Mouse (Mus musculus): ENCODE data around the gene Exosc2. TPM values are rescaled to one million over a fixed set of nuclear protein-coding genes. Genes with fewer than 3 reads are reported as not detected.

Gene Exosc2
- polyA plus RNA-seq, 1 experiment from 2014 or later = 86.2 TPM

DNA sequence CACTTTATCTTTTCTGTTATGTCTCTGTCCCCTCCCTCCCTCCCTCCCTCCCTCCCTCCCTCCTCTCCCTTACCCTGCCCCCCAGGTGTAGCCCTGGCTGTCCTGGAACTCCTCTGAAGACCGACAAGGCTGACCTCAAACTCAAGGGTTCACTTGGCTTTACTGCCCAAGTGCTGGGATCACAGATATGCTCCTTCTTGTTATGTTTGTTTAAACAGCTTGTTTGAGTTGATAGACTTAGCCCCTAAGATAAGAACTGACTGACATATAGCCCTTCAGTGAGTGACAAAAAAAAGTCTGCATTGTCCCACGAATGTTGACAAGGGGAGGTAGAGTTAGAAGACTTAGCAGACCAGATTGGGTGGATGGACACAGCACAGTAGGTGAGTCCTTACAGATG lies 36.0 kb downstream of the Exosc2 start:
- H3K4me3 ChIP-seq (ENCODE audit: low read depth, low read length) = no peak overlapping the region
- H3K9ac ChIP-seq (ENCODE audit: low read length) = no peak overlapping the region
- no peak overlapping the region for H3K27ac ChIP-seq (replicated peaks; ENCODE audit: low read depth, low read length)
- no peak for ATAC-seq (ENCODE audit: insufficient number of reproducible peaks, low FRiP score, low TSS enrichment, low read depth)
- DNase-seq (ENCODE audit: low spot score) = no peak
- WGBS = 71% methylated on average over 2 of the region's 2 CpGs
- H3K4me1 ChIP-seq (ENCODE audit: control insufficient read depth, insufficient read depth, low read length) = no peaks in the 10 kb centered on the region
- no peaks in the 10 kb centered on the region for H3K9me3 ChIP-seq (ENCODE audit: control insufficient read depth, low read length)
- H3K27me3 ChIP-seq (ENCODE audit: control insufficient read depth, insufficient read depth, low read length) = no peaks in the 10 kb centered on the region
- no peak overlapping the region for H3K4me2 ChIP-seq (ENCODE audit: low read depth, severe bottlenecking)
- H3K36me3 ChIP-seq (ENCODE audit: control insufficient read depth, insufficient read depth, low read length) = no peaks in the 10 kb centered on the region

DNA sequence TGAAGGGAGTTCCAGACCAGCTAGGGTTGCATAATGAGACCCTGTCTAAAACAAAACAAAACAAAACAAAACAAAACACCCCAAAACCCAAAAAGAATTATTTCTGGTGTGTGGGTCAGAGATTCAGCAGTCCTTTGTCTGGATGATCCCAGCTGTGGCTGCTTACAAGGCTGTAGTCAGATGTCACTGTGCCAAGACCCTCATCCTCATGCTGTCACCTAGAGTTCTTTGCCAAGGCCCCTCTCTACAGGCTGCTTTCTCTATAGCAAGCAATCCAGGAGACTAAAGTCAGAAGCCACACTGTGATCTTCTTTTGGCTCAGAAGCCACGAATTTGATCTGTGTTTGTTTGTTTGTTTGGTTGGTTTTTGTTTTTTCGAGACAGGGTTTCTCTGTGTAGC lies 42.2 kb downstream of the Exosc2 start:
- DNase-seq (ENCODE audit: low spot score) (no peak), ATAC-seq (ENCODE audit: insufficient number of reproducible peaks, low FRiP score, low TSS enrichment, low read depth) (no peak)
- H3K36me3 ChIP-seq (ENCODE audit: control insufficient read depth, insufficient read depth, low read length) = no peaks in the 10 kb centered on the region
- no peak overlapping the region for H3K9ac ChIP-seq (ENCODE audit: low read length)
- H3K27ac ChIP-seq (replicated peaks; ENCODE audit: low read depth, low read length) = no peak overlapping the region
- H3K4me2 ChIP-seq (ENCODE audit: low read depth, severe bottlenecking) = no peak overlapping the region
- no peaks in the 10 kb centered on the region for H3K4me1 ChIP-seq (ENCODE audit: control insufficient read depth, insufficient read depth, low read length)
- 89% methylated on average over 2 of the region's 2 CpGs for WGBS
- H3K4me3 ChIP-seq (ENCODE audit: low read depth, low read length) = no peak overlapping the region
- no peaks in the 10 kb centered on the region for H3K9me3 ChIP-seq (ENCODE audit: control insufficient read depth, low read length)
- no peaks in the 10 kb centered on the region for H3K27me3 ChIP-seq (ENCODE audit: control insufficient read depth, insufficient read depth, low read length)

DNA sequence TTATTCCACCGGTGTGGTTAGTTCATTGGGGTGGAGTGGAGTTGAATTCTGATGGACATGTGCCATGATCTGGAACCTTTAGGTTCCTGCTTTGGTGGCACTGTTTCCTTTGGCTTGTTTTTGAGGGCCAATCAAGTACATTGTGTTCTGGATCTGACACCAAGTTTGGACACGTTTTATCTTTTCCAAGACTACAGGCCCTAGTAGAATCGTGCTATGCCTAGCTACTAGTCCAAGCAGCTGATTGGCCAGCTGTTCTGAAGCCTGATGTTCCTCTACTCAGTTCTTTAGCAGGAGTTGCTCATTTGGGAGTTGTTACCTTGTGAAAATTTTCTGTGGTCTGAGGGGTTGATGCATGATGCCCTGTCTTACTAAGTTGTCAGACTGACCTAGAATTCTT lies 43.3 kb downstream of the Exosc2 start:
- no peaks in the 10 kb centered on the region for H3K4me1 ChIP-seq (ENCODE audit: control insufficient read depth, insufficient read depth, low read length)
- H3K4me2 ChIP-seq (ENCODE audit: low read depth, severe bottlenecking) = no peak overlapping the region
- H3K9ac ChIP-seq (ENCODE audit: low read length) = no peak overlapping the region
- WGBS = 87% methylated on average over 3 of the region's 3 CpGs
- DNase-seq (ENCODE audit: low spot score) = no peak
- no peaks in the 10 kb centered on the region for H3K27me3 ChIP-seq (ENCODE audit: control insufficient read depth, insufficient read depth, low read length)
- no peak overlapping the region for H3K27ac ChIP-seq (replicated peaks; ENCODE audit: low read depth, low read length)
- H3K36me3 ChIP-seq (ENCODE audit: control insufficient read depth, insufficient read depth, low read length) = no peaks in the 10 kb centered on the region
- H3K9me3 ChIP-seq (ENCODE audit: control insufficient read depth, low read length) = no peaks in the 10 kb centered on the region
- ATAC-seq (ENCODE audit: insufficient number of reproducible peaks, low FRiP score, low TSS enrichment, low read depth) = no peak
- no peak overlapping the region for H3K4me3 ChIP-seq (ENCODE audit: low read depth, low read length)

- no peak for DNase-seq (ENCODE audit: low spot score)
Observed at GRCm38 (mm10) chr2:31714780-31715179, 44.3 kb downstream of the Exosc2 start.

GRCm38 (mm10) chr2:31715985-31716384 lies 45.5 kb downstream of the Exosc2 start:
- Histone ChIP-seq H3K27ac (replicated peaks; ENCODE audit: low read depth, low read length) (no peak overlapping the region), H3K36me3 (ENCODE audit: control insufficient read depth, insufficient read depth, low read length) (no peaks in the 10 kb centered on the region), H3K4me1 (ENCODE audit: control insufficient read depth, insufficient read depth, low read length) (no peaks in the 10 kb centered on the region), H3K27me3 (ENCODE audit: control insufficient read depth, insufficient read depth, low read length) (no peaks in the 10 kb centered on the region), H3K9me3 (ENCODE audit: control insufficient read depth, low read length) (no peaks in the 10 kb centered on the region), H3K4me3 (ENCODE audit: low read depth, low read length) (no peak overlapping the region), H3K4me2 (ENCODE audit: low read depth, severe bottlenecking) (no peak overlapping the region), H3K9ac (ENCODE audit: low read length) (no peak overlapping the region)
- ATAC-seq (ENCODE audit: insufficient number of reproducible peaks, low FRiP score, low TSS enrichment, low read depth) (no peak), DNase-seq (ENCODE audit: low spot score) (no peak)
- WGBS = 89% methylated on average over 7 of the region's 7 CpGs

More at GRCm38 (mm10) chr2:31714780-31715179, 44.3 kb downstream of the Exosc2 start:
- Histone ChIP-seq H3K4me2 (ENCODE audit: low read depth, severe bottlenecking) (no peak overlapping the region), H3K27ac (replicated peaks; ENCODE audit: low read depth, low read length) (no peak overlapping the region), H3K27me3 (ENCODE audit: control insufficient read depth, insufficient read depth, low read length) (no peaks in the 10 kb centered on the region), H3K36me3 (ENCODE audit: control insufficient read depth, insufficient read depth, low read length) (no peaks in the 10 kb centered on the region), H3K9ac (ENCODE audit: low read length) (no peak overlapping the region), H3K9me3 (ENCODE audit: control insufficient read depth, low read length) (no peaks in the 10 kb centered on the region), H3K4me1 (ENCODE audit: control insufficient read depth, insufficient read depth, low read length) (no peaks in the 10 kb centered on the region), H3K4me3 (ENCODE audit: low read depth, low read length) (no peak overlapping the region)
- 97% methylated on average over 4 of the region's 4 CpGs for WGBS
- no peak for ATAC-seq (ENCODE audit: insufficient number of reproducible peaks, low FRiP score, low TSS enrichment, low read depth)

DNA sequence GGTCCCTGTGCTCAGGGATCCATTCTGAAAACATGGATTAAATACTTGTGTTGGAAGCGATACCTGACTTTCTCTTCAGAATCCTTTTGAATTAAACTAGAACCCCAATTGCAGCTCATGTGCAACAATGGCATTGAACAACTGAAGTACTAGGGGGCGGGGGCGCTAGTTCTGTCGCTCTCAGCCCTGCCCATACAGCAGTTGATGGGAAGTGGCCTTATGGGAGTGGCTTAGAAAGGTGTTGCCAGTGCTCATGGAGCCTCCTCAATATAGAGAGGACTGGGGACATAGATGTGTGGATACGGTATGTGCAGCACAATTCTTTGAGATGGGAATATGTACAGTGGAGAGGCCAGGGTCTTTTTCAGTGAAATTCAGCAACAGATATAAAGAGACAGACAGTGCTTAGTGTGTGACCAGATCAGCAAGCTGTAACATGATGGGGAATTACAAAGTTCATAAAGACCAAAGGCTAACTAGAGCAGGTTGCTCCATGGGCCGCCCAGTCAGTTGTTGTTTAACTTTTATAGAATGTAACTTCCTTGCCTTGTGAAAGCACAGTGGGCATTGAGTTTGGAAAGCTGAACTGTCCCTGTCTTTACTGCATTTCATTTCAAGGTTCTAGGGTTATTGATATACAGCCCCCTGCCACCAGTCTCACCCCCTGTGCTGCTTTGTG lies 48.8 kb downstream of the Exosc2 start:
- H3K9ac ChIP-seq (ENCODE audit: low read length) = no peak overlapping the region
- H3K4me1 ChIP-seq (ENCODE audit: control insufficient read depth, insufficient read depth, low read length) = no peaks in the 10 kb centered on the region
- H3K27me3 ChIP-seq (ENCODE audit: control insufficient read depth, insufficient read depth, low read length) = no peaks in the 10 kb centered on the region
- no peak for DNase-seq (ENCODE audit: low spot score)
- no peak overlapping the region for H3K4me3 ChIP-seq (ENCODE audit: low read depth, low read length)
- H3K9me3 ChIP-seq (ENCODE audit: control insufficient read depth, low read length) = no peaks in the 10 kb centered on the region
- whole genome bisulfite sequencing = 89% methylated on average over 6 of the region's 6 CpGs
- no peak for ATAC-seq (ENCODE audit: insufficient number of reproducible peaks, low FRiP score, low TSS enrichment, low read depth)
- 0 out of 2 replicates have a peak overlapping the region, but pooled peaks have one; percentile 14 for H3K27ac ChIP-seq (replicated peaks; ENCODE audit: low read depth, low read length)
- no peak overlapping the region for H3K4me2 ChIP-seq (ENCODE audit: low read depth, severe bottlenecking)
- H3K36me3 ChIP-seq (ENCODE audit: control insufficient read depth, insufficient read depth, low read length) = no peaks in the 10 kb centered on the region

DNA sequence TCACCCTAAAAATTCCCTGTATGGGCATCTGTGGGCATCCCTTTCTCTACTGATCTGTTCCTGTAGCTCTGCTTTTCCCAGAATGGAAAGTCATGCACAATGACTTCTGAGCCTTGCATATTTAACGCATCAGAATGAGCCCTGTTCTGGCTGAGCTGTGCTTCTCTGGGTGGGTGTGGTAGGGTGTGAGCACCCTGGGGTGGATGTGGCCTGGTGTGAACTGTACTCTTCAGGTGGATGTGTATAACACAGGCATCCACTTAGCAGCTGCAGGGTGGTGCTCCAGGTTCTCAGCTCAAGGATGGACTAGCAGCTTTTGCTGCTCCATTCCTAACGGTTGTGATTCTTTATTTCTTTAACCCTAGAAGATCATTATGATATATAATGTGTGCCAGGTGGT lies 49.4 kb downstream of the Exosc2 start:
- Histone ChIP-seq H3K4me2 (ENCODE audit: low read depth, severe bottlenecking) (no peak overlapping the region), H3K4me3 (ENCODE audit: low read depth, low read length) (no peak overlapping the region), H3K9ac (ENCODE audit: low read length) (no peak overlapping the region), H3K9me3 (ENCODE audit: control insufficient read depth, low read length) (no peaks in the 10 kb centered on the region), H3K36me3 (ENCODE audit: control insufficient read depth, insufficient read depth, low read length) (no peaks in the 10 kb centered on the region), H3K27ac (replicated peaks; ENCODE audit: low read depth, low read length) (no peak overlapping the region), H3K27me3 (ENCODE audit: control insufficient read depth, insufficient read depth, low read length) (no peaks in the 10 kb centered on the region), H3K4me1 (ENCODE audit: control insufficient read depth, insufficient read depth, low read length) (no peaks in the 10 kb centered on the region)
- 85% methylated on average over 2 of the region's 2 CpGs for WGBS
- ATAC-seq (ENCODE audit: insufficient number of reproducible peaks, low FRiP score, low TSS enrichment, low read depth) = no peak
- no peak for DNase-seq (ENCODE audit: low spot score)

GRCm38 (mm10) chr2:31720783-31721182 lies 50.3 kb downstream of the Exosc2 start:
- Histone ChIP-seq H3K9ac (ENCODE audit: low read length) (no peak overlapping the region), H3K27me3 (ENCODE audit: control insufficient read depth, insufficient read depth, low read length) (no peaks in the 10 kb centered on the region), H3K27ac (replicated peaks; ENCODE audit: low read depth, low read length) (no peak overlapping the region), H3K36me3 (ENCODE audit: control insufficient read depth, insufficient read depth, low read length) (no peaks in the 10 kb centered on the region), H3K4me2 (ENCODE audit: low read depth, severe bottlenecking) (no peak overlapping the region), H3K9me3 (ENCODE audit: control insufficient read depth, low read length) (no peaks in the 10 kb centered on the region), H3K4me3 (ENCODE audit: low read depth, low read length) (no peak overlapping the region), H3K4me1 (ENCODE audit: control insufficient read depth, insufficient read depth, low read length) (no peaks in the 10 kb centered on the region)
- DNase-seq (ENCODE audit: low spot score) = no peak
- 66% methylated on average over 4 of the region's 4 CpGs for WGBS
- ATAC-seq (ENCODE audit: insufficient number of reproducible peaks, low FRiP score, low TSS enrichment, low read depth) = no peak
